Mouse (Mus musculus) frontal cortex, postnatal 14 days (tissue): ENCODE measurements around the gene Atxn7.
A peak's percentile ranks its signal among the peaks of the same experiment; 100 is the strongest.
"Not testable (repeated sequence)": the region's sequence is repeated elsewhere in the genome, so short reads cannot be mapped to it uniquely, and the experiment has no call there.

Experiments used
- DNase-seq, 2 experiments: peaks; one replicate each; pipeline ENCODE4 v3.0.0; 2022; ENCODE audit warnings: low spot score in 2 of 2

Gene Atxn7

DNA sequence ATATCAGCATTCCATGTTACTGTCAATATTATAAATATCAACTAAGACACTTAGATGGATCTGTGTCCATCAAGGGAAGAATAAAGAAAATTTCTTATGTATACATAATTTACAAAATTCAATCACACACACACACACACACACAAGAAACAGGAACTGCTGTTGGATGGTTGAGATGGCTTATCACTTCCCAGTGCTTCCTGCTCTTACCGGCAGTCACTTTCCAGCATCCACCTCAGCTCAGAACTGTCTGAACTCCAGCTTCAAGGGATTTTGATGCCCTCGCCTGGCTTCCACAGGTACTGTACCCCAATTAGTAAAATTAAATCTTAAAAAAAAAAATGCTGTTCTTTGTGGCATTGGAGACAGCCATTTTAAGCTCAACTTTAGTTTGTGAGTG, 27.2 kb downstream of the Atxn7 start:
- DNase-seq = no peak

GRCm38 (mm10) chr14:13990741-13991140, 29.5 kb downstream of the Atxn7 start:
- DNase-seq = no peak

DNA sequence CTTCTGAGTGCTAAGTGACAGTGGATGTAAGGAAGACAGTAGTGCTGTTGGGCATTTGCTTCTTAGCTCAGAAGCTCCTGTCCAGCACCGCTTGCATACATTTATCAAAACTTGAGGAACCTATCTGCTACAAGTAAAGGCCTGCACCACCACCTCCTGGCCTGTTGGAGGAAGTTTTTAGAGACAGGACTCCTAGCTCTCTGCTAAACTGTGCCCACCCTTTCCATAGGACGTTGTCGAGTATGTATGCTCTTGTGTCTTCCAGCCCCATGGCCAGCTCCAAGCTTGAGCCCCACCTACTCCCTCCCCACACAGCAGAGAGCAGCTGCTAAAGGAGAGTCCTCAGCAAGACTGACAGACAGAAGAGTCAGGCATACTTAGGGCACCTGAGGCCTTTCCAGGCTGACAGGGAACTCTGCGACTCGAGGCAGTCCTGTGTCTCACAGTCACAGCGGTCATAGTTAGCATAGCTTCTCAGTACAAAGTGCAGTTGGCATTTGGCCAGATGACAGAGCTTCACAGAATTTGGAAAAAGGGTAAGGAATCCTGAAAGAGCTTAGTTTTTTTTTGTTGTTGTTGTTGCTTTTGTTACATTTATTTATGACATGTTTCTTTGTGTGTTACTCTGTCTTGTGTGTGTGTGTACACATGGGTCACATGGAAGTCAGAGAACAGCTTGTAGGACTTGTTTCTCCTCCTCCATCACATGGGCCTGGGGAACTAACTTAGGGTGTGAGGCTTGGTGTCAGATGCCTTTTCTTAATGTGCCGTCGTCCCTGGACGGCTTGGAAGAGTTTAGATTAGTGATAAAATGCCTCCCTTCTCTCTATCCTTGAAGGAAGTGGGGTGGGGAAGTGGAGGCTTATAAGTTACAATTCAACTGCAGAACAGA, 34.2 kb downstream of the Atxn7 start:
- no peak for DNase-seq

DNA sequence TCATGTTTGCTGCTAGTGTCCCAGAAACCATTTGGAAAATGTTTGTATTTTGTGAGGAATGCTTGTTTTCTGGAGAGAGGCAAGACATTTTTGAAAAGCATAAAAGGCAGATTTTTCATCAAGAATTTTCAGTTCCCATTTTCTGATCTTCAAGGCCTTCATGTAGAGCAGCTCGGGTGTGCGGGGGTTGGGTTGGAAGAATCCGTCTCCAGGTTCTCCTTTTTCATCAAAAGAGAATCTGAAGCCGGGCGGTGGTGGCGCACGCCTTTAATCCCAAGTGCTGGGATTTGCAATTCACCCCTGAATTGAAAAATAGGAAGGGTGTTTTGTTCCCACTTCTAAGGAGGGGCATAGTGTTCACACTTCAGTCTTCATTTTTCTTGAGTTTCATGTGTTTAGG, 41.5 kb downstream of the Atxn7 start:
- no peak for DNase-seq

DNA sequence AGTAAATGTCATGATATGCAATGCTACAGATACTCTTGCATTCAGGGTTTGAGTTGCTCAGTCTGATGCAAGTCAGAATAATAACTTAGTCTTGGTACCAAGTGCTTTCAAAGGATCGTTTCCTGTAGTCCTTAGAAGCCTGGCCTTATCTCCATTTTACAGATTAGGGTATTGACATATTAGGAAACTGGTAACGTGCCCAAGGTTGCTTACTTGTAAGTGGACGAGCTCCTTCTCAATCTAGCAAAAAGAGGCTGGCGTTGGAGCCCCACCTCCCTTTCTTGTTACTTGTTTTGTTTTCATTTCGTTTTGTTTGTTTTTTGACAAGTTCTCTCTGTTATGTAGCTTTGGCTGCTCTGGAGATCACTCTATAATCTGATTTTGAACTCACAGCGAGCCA, 48.5 kb downstream of the Atxn7 start:
- DNase-seq = no peak

- DNase-seq = peak; percentile 66 to 76
Observed at GRCm38 (mm10) chr14:14012383-14013251, 51.4 kb downstream of the Atxn7 start.

DNA sequence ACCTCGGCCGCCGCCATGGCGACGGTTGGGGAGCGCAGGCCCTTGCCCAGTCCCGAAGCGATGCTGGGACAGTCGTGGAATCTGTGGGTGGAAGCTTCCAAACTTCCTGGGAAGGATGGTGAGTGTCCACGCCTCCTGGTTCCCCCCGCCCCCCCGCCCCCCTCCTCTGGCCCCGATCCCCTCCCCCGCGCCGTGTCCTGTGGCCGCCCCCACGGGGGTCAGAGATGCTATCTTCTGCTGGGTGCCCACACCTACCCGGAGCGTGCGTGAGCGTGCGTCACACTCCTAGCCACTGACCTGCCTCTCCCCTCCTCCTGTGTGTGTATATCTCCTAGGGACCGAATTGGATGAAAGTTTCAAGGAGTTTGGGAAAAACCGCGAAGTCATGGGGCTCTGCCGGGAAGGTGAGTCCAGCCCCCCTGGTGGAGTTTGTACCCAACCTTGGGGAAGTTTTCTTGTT, 52.0 kb downstream of the Atxn7 start:
- DNase-seq = peak in 1 of 2 experiments; percentile 16

- no peak for DNase-seq
Observed at GRCm38 (mm10) chr14:14014636-14015375, 53.6 kb downstream of the Atxn7 start.

- no peak for DNase-seq
Observed at GRCm38 (mm10) chr14:14019155-14019894, 58.1 kb downstream of the Atxn7 start.

GRCm38 (mm10) chr14:14021244-14021643, 60.0 kb downstream of the Atxn7 start:
- no peak for DNase-seq

DNA sequence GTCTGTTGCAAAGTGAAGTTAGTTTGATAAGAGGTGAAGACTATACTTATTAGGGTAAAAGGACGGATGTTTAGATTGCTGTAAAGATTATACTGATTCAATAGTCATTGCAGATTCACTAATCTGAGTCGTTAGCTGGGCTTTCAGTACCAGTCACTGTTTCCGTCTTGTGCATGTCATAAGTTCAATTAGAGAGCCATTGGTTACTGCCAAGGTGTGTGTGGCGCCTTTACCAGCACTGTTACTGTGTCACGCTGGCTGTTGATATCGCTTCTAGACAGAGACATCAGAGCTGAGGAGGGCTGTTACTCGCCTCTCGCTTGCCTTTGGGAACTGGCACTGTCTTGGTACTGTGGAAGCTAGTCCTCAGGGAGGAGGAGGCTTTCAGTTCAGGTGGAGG, 64.6 kb downstream of the Atxn7 start:
- no peak for DNase-seq

- no peak for DNase-seq
Observed at GRCm38 (mm10) chr14:14030621-14031020, 69.4 kb downstream of the Atxn7 start.

- no peak for DNase-seq
Observed at GRCm38 (mm10) chr14:14032842-14033241, 71.6 kb downstream of the Atxn7 start.

DNA sequence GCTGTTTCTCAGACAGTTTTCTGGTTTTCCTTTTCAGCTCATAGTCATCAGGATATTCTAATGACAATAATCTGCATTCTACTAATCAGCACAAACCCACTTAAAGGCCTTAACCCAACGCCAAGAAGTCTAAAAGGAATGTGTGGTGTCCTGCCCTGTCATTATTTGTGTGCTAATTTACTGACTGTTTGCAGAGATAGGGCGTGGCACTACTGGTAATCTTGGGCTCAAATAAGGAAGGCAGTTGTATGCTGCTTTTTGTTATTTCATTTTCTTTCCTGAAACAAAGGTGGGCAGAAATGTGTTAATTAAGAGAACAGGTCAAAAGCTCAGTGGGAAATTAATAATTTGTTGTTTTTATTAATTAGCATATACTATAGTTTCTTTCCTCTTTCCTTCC, 75.1 kb downstream of the Atxn7 start:
- no peak for DNase-seq

DNA sequence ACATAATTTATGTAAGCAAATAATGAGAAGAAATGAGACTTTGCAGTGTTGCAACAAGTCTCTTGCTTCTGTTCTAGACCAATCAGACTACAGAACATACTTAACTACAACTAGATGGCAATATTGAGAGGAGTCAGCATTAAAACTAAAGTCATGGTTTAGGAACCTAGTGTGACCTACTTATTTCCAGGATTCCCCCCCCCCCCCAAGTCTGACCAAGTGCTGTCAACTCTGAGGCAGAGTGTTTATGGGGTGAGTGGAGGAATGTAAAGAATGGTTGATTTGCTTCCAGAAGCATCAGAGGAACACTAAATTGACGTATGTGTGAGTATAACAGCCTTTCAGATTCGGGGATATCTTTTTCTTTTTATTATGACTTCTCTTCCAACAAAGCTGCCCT, 77.0 kb downstream of the Atxn7 start:
- DNase-seq = no peak

DNA sequence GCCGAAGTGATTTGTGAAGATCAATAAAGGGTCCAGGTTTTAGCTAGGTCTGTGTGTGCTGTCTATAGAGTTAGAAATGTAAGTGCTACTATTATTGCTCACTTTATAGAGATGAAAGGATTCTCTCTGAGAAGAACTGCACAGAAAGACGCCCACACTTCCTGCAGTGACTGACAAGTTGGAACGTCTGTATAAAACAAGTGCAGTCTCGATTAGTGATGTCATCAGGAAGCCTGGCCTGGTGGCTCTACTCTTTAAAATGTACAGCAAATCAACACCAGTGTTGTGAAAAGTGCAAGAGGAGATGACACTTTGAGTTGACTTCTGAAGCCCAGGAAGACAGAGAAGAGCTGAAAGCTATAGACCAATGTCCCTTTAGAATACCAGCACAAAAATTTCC, 81.1 kb downstream of the Atxn7 start:
- DNase-seq = no peak

DNA sequence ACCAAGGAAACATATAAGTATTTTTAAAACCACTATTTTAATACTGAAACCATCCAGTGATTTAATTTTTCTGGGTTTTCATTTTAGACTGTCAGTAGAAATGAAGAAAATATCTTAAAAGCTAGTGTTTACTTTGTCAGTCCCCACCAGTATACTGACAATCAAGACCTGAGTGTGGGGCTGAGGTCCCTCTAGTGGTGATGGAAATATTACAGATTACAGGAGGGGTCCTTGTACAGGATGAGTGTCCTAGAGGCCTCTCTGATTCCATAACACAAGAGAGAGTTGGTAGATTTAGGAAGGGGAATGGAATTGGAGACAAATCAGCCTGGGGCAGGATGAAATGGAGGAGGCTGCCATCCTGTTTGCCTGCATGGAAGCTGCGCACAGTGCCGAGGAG, 93.1 kb downstream of the Atxn7 start:
- no peak for DNase-seq

GRCm38 (mm10) chr14:14059606-14060005, 98.4 kb downstream of the Atxn7 start:
- not testable (repeated sequence) for DNase-seq

DNA sequence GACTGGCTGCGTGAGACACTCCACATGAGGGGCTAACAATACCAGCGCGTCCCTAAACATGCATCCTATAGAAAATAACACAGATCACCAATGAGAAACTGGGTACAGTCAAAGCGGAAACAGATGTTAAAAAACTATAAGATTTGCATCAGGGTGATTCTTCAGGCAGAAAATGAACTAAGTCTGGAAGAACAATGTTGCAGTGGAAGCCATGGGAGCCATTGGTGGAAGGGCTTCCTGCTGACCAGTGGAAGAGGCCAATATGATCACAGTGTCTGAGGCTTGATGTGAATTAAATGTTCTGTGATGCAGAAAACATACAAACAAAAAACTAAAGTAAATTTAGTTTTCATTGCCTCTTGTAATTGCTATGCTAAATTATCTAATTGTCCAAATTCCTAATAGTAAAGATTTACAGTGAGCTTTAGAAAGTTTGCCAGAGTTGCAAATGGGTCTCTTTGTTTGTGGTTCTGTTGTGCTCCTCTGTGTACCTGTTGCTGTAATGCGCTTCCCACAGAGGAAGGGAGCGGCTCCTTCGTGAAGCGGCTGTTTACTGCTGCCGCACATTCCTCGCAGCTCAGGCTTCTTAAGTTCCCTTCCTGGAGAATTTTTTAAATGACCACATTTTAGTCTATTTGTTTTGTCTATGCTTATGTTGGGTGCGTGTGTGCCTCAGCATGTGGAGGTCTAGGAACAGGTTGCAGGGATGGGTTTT, 101.4 kb downstream of the Atxn7 start:
- no peak for DNase-seq

DNA sequence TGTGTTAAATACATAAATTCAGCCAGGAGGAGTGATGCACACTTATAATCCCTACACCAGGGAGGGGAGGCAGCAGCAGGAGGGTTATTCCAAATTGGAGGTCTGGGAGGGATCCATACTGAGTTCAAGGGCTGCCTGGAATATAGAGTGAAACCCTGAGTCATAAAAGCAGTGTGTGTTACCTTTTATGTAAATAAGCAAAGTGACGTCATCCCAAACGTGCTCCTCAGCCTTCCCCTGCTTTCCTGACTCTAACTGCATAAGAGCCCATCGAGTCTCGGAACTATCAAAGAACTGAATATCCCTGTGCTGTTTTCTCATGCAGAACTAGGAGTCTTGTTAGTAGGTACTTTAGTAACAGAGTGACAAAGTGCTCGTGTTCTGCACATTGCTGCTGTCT, 102.1 kb downstream of the Atxn7 start:
- no peak for DNase-seq
